Mouse (Mus musculus): Measurements from ENCODE around the gene Isoc2a.
"Not testable (repeated sequence)": the region's sequence is repeated elsewhere in the genome, so short reads cannot be mapped to it uniquely, and the experiment has no call there.

Gene Isoc2a

DNA sequence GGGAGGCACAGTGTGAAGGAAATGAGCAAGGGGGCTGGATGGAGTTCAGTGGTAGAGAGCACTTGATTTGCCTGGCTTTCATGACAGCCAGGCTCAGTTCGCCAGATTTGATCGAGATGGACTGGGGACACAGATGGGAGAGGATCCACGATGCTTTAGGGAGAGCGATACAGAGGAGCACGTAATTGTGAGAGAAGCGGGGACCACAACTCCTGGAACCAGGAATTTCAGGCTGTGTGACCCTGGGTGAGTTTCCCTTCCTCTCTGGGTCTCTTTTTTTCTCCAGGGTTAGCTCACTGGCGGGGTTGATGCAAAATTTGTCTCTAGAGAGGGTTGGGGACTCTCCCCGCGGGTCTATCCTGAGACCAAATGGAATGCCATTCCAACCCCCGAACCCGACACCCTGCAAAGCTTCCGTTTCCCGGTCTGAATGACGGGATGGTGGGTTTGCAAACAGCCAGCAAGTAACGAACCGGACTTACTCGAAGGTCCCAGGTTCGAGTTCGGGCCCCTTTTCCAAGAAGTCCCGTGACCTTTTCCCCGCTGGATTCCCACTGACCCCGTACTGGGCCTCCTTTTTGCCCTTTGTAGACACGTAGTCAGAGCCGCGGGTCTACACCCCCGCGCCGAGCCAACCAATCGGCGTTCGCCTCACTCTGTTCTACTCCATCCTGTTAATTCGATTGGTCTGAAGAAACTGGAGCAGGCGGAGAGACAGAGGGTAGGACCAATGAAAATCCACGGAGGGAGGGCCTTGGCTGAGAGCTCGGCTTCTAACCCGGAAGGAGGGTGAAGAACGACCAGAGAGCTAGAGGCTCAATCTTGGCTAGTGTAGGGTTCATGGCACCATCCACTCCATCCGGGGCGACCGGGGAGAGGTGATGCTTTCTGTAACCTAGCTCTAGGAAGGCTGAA, 11.1 kb upstream of the Isoc2a start:
- peak; percentile 99 for DNase-seq

GRCm38 (mm10) chr7:4866631-4867180, 10.2 kb upstream of the Isoc2a start:
- DNase-seq = peak; percentile 73

DNA sequence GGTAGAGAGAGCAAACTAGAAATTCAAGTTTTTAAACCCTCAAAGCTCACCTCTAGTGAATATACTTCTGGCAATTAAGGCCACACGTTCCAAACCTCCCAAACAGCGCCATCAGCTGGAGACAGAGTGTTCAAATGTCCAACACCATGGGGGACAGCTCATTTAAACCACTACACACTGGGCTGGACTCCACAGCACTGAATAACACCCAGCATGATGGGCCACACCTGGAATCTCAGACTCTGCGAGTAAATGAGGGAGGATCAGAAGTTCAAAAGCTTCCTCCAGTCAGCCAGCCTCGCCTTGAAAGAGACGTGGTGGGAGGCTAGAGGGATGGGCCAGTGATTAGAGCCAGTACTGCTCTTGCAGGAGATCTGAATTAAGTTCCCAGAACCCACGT, 6.8 kb upstream of the Isoc2a start, which contains the start of gene Isoc2b:
Gene Isoc2b (minus strand): TSS at position 126 of the 400 bp plus-strand sequence.
- DNase-seq = no peak

- DNase-seq = no peak
Measured at GRCm38 (mm10) chr7:4877226-4877625, 273 bp downstream of the Isoc2a start.

DNA sequence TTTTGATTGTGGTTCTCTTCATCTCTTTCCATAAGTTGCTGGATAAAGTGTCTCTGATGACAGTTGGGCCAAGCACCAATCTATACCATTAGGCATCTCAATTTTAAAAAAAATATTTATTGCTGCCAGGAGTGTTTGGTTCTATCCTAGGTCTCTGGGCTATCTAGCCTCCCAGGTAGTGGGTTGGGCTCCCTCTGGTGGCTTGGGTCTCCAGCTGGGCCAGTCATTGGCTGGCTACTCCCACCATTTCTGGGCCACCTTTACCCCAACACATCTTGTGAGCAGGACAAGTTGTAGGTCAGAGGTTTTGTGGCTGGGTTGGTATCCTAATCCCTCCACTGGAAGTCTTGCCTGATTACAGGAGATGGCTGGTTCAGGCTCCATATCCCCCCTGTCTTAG, 1.2 kb downstream of the Isoc2a start:
- peak; percentile 9 for DNase-seq

DNA sequence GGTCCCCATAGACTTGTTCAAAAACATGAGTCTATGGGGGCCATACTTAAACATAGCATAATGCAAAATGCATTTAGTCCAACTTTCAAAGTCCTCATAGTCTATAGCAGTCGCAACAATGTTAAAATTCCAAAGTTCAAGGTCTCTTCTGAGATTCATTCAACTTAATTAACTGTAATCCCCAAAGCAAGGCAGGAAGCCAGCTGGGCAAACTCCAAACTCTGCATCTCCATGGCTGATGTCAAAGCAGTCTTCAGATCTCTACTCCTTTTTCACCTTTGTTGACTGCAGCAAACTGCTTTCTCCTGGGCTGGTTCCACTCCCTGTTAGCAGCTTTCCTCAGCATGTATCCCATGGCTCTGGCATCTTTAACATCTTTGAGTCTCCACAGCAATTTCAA, 2.1 kb downstream of the Isoc2a start:
- DNase-seq = not testable (repeated sequence)

DNA sequence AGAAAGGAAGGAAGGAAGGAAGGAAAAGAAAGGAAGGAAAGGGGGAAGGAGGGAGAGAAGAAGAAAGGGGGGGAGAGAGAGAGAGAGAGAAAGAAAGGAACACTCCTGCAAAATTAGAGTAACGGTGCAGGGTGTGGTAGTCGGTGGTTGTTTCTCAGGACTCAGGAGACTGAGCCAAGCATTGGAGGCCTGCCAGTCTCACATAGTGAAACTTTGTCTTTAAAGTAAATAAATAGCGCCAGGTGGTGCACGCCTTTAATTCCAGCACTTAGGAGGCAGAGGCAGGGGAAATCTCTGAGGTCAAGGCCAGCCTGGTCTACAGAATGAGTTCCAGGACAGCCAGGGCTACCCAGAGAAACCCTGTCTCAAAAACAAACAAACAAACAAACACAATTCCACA, 9.7 kb downstream of the Isoc2a start:
- DNase-seq = no peak

GRCm38 (mm10) chr7:4895186-4895585, 18.2 kb downstream of the Isoc2a start:
- DNase-seq = no peak

DNA sequence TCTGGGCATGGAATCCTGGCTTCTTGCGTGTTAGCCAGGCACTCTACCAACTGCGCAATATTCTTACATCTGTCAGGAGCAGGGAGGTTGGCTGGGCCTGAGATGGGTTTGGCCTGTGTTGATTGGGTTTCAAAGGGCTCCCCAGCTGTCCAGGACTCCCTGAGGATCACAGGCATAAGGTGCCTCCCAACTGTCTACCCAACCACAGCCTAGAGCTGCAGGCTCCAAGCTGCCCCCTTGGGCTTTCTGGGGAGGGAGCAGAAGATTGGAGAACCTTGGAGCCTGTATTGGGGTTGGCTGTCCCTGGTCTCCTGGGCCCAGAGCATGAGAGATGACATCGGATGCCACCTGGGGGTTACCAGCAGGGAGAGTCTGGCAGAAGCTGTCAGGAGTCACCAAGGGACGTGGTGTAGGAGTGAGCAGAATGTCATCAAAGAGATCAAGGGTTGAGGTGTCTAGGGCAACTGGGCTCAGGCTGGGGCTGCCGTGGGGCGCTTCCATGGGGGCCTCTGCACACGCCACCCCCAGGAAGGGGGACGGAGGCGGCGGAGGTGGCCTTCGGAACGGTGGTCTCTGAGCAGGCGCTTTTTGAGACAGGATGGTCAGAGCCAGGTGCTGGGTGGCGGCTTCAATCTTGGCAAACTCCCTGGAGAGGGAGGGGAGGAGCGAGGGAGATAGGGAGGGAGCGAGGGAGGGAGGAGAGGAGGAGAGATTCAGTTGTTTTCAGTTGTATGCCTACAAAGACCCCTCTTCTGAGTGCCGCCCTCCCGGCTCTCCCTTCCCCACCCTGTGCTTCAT, 22.1 kb downstream of the Isoc2a start:
- DNase-seq = peak; percentile 34

DNA sequence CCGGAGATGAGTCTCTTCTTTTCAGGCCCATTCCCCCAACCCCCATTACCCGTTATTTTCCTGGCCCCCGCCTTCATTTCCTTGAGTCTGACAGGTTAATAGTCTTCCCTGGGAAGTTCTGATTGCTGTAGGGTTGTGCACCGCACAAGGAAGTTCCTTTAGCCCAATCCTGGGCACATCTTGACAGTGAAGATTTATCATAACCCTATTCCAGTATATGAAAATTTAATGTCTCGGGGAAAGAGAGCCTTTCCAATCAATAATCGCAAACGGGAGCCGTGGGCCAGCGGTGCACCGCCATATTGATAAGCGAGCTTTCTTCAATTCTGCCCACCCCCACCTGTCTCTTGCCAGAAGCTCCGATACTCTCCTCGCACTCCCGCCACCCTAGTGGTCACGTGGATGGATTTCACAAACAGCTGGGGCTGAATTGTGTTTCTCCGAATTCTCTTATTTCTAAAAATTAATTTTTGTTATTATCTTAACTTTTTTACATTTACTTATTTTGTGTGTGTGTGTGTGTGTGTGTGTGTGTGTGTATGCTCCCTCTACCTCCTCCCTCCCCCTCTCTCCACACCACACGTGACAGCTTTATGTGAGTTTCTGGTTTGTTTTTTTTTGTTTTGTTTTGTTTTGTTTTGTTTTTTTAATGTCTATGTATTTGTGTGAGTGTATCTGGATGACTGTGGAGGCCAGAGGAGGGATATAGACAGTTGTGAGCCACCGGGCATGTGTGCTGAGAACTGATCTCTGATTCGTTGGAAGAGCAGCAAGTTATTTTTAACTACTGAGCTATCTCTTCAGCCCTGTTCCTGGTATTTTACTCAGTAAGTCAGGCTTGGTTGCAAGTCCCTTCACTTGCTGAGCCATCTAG, 22.9 kb downstream of the Isoc2a start:
- peak; percentile 46 for DNase-seq

DNA sequence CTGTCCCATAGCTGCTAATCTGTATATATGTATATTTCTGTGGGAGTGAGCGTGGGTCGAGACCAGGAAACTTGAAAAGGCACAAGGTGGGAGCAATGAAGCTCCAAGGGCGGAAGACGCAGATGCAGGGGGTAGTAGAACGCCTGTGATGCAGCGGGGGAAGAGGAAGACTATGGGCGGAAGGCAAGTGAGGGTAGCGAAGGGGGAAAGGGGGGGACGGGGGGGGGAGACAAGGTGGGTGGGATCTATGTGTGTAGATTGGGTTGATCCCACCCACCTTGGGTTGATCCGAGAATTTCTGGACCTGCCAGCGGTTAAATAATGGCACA, 23.5 kb downstream of the Isoc2a start:
- no peak for DNase-seq

DNA sequence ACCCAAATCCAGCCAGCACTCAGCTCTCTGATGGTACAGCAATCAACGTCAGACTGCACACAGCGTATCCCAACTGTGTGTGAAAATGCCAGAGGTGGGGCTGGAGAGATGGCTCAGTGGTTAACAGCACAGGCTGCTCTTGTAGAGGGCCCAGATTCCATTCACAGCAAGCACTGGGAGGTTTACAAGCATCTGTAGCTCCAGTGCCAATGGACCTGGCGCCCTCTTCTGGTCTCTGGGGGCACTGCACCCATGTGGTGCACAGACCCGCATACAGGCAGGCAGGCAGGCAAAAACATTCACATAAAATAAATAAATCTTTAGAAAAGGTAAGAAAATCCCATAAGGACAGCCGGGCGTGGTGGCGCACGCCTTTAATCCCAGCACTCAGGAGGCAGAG, 24.2 kb downstream of the Isoc2a start:
- peak; percentile 55 for DNase-seq

GRCm38 (mm10) chr7:4902404-4902803, 25.5 kb downstream of the Isoc2a start:
- DNase-seq = no peak

DNA sequence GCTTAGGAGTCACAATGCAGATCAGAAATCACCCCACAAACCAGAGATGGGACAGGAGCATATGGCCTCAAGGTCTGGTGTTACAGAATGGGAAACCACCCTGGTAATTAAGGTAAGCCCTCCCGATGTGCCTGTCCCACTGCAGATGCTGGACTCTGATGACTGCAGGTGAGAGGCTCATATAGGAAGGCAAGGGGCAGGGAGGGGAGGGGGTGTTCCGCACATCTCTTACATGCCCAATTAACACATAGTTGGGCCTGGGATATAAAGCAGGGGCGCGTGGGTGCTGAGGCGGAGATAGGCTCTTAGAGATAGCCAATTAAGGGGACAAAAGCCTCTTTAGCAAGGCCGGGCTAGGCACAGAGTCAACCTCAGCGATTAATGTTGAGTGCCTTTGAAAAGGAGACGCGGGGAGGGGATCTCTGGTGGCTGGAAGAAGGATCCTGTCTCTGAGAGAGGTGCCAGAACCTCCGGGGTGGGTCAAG, 29.6 kb downstream of the Isoc2a start, which contains the start of gene Gm36210:
Gene Gm36210 (minus strand): TSS at position 51 of the 485 bp plus-strand sequence.
- DNase-seq = peak; percentile 47

DNA sequence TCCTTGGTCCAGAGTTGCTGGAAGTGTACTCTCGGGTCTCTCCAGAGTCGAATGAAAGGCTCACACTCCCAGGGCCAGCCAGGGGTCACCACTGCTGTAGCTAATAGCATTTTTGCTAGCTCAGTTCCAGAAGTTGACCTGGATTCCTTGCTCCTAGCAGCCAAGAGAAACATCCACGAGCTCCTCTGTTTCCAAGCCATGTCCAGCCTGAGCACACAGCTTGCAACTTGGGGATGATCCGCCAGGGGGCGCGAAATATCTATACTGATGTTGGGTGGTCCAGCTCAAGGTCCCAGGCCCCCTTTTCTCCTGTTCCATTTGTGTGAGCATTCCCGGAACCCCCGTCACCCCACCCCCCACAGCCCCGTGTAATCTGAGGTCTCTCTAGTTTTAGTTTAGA, 34.6 kb downstream of the Isoc2a start:
- DNase-seq = peak; percentile 79

DNA sequence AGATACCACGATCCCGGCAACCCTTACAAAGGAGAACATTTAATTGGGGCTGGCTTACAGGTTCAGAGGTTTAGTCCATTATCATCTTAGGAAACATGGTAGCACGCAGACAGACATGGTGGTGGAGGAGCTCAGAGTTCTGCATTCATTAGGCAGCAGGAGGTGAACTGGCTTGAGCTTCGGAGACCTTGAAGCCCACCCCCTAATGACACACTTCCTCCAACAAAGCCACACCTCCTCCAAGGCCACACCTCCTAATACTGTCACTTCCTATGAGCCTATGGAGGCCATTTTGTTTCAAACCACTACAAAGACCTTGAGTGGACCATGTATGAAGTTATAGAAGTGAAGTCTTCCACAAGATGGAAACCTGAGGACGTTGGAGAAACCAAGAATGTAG, 35.3 kb downstream of the Isoc2a start:
- DNase-seq = peak; percentile 52

DNA sequence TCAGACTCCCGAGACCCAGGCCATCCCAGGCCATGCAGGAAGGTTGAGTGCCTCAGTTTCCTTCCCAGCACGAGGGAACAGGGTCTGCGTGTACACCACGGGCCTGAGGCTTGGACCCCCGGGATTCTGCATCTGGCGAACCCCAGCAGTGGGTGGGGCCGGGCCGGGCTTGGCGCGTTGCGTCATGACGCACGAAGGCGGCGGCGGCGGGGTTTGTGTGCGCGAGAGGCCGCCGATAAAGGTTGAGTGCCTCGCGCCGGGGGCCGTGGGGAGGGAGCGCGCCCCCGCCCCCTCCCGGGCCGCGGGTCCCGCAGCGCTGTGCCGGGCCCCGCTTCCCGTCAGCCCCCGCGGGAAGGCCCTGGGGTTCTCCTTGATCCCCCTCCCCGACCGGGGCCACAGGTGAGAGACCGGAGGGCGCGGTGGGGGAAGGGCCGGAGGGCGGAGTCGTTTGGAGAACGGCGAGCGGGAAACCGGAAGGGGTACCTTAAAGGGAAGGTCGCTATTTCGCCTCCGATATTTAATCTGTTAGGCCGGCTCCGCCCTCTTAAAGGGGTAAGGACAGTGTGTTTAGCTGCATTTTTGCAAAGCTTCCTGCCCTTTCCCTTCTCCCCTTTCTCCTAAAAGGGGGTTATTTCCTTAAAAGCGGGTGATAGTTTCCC, 38.2 kb downstream of the Isoc2a start, which contains the start of gene Zfp628:
Gene Zfp628 (plus strand): TSS at position 211 of the 659 bp plus-strand sequence.
- peak; percentile 96 for DNase-seq

GRCm38 (mm10) chr7:4915669-4916416, 38.9 kb downstream of the Isoc2a start:
- DNase-seq = no peak

DNA sequence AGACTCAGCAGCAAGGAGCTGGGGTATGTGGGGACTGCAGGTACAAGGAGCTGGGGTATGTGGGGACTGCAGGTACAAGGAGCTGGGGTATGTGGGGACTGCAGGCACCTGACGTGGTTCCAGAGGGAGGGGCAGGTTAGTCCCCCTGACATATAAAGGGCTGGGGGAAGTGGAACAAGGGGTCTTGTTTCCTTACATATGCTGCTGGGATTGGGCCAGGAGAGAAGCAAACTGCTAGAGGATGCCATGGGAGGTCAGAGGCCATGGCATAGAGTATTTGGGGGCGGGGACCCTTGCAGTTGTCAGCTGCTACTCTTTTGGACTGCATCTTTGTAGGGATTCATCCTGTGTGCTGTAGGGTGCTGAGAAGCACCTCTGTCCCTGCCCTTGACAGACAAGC, 40.5 kb downstream of the Isoc2a start:
- DNase-seq = no peak

- DNase-seq = no peak
Measured at GRCm38 (mm10) chr7:4918681-4919080, 41.7 kb downstream of the Isoc2a start.

GRCm38 (mm10) chr7:4919096-4919495, 42.1 kb downstream of the Isoc2a start:
- DNase-seq = no peak

All from retina, postnatal 1 day (tissue).